Mouse (Mus musculus) liver, postnatal 0 days (tissue): Measurements from ENCODE around the gene Syt9. TPM values are rescaled to one million over a fixed set of nuclear protein-coding genes. Genes with fewer than 3 reads are reported as not detected.

Experiments
- ATAC-seq: fragments of 200-750 bp; cut with Nextera tagmentation; 2 replicates; pipeline ENCODE4 v1.8.0; 2017; ENCODE audit warnings: mild to moderate bottlenecking, moderate library complexity
- DNase-seq: peaks from one replicate; pipeline ENCODE4 v3.0.0-alpha.2; 2016
- H3K27ac ChIP-seq: fragments of 300-500 bp; sonication (generic); 2 replicates; pipeline ENCODE4 v1.5.1; 2014; ENCODE audit warnings: antibody characterized with exemption, moderate library complexity, mild to moderate bottlenecking, low read depth
- H3K27me3 ChIP-seq: fragments of 300-500 bp; sonication (generic); 2 replicates; pipeline ENCODE4 v1.6.1; 2014; ENCODE audit warnings: low read length, control low read depth, mixed read lengths; ENCODE audit not compliant: insufficient read depth
- H3K36me3 ChIP-seq: fragments of 300-500 bp; sonication (generic); replicated peaks from 2 replicates; pipeline ENCODE4 v1.6.1; 2014; ENCODE audit warnings: mild to moderate bottlenecking, control low read depth, low read length, moderate library complexity, mixed read lengths; ENCODE audit not compliant: insufficient read depth
- H3K4me1 ChIP-seq: fragments of 300-500 bp; sonication (generic); 2 replicates; pipeline ENCODE4 v1.6.1; 2014; ENCODE audit warnings: antibody characterized with exemption, mild to moderate bottlenecking, control low read depth; ENCODE audit not compliant: insufficient read depth
- H3K4me2 ChIP-seq: fragments of 300-500 bp; sonication (generic); 2 replicates; pipeline ENCODE4 v1.6.1; 2014; ENCODE audit warnings: low read depth, mild to moderate bottlenecking, low read length, moderate library complexity, mixed read lengths
- H3K4me3 ChIP-seq: fragments of 300-500 bp; sonication (generic); 2 replicates; pipeline ENCODE4 v1.5.1; 2014; ENCODE audit warnings: low read depth, low read length
- H3K9ac ChIP-seq: fragments of 300-500 bp; sonication (generic); replicated peaks from 2 replicates; pipeline ENCODE4 v1.6.1; 2014; ENCODE audit warnings: mild to moderate bottlenecking, moderate library complexity
- H3K9me3 ChIP-seq: fragments of 300-500 bp; sonication (generic); 2 replicates; pipeline ENCODE4 v1.6.1; 2016; ENCODE audit warnings: mild to moderate bottlenecking, control low read depth, low read length, mixed read lengths
- CTCF ChIP-seq: sonication (generic); IDR thresholded peaks from 2 replicates; pipeline ENCODE4 v1.5.1; 2016; ENCODE audit warnings: antibody characterized with exemption, low read depth
- EP300 ChIP-seq: IDR thresholded peaks from 2 replicates; pipeline ENCODE4 v1.6.1; 2016; ENCODE audit warnings: antibody characterized with exemption, low read depth, mild to moderate bottlenecking
- WGBS: fragments of 180-500 bp; shearing (Covaris S2); extraction: QIAGEN DNeasy Blood & Tissue Kit; methylation state at CpG from one replicate; pipeline ENCODE4 v1.1.7; 2014; ENCODE audit not compliant: insufficient replicate concordance; 5-methylcytosine and 5-hydroxymethylcytosine counted together
- polyA plus RNA-seq: library from polyadenylated mRNA; unstranded; fragments of >200 nt; fragmentation: Nextera tagmentation; extraction: Ambion mirVana; gene quantifications from 2 replicates; pipeline ENCODE4 v1.2.1, GENCODE M21; 2015

The Syt9 gene
- polyA plus RNA-seq, 1 experiment from 2014 or later = 0.23 TPM

DNA sequence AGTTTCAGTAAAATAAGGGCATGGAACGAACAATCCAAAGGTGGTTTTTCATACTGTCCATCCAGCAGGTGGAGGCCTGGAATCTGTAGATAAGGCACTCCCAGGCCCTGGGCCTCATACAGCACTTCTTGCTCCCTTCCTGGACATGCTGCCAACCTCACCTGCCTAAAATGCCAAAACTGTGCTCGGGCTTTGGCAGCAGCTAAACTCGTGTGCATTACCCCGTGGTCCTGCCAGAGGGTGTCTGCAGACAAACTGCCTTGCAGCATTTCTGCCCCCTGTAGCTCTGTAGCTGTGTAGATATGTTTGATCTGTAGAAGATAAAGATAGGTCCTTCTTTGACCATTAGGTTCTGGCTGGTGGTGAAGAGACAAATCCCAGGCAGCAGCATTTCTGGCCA lies 198.4 kb downstream of the Syt9 start:
- H3K27ac ChIP-seq = no peak overlapping the region
- DNase-seq (no peak), ATAC-seq (no peak)
- no peaks in the 10 kb centered on the region for H3K9me3 ChIP-seq
- no peaks in the 10 kb centered on the region for H3K36me3 ChIP-seq
- 0 out of 2 replicates have a peak overlapping the region, but pooled peaks have one; percentile 18 for H3K4me2 ChIP-seq
- H3K27me3 ChIP-seq = no peaks in the 10 kb centered on the region
- no peak overlapping the region for H3K4me3 ChIP-seq
- TF ChIP-seq EP300 (no peak), CTCF (no peak)
- WGBS = 59% methylated on average over 4 of the region's 4 CpGs
- no peaks in the 10 kb centered on the region for H3K4me1 ChIP-seq
- no peak overlapping the region for H3K9ac ChIP-seq

DNA sequence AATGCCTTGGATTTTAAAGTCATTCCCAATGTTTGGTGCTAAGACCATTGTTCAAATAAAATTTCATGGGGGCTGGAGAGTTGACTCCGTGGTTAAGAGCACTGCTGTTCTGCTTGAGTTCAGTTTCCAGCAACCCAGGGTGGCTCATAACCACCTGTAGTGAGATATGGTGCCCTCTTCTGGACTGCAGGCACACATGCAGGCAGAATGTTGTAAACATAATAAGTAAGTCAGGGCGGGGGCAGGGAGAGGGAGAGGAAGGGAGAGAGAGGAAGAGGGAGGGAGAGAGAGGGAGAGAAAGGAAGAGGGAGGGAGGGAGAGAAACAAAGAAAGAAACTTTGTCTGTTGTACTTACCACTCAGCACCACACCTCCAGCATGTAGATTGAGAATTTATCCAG lies 203.3 kb downstream of the Syt9 start:
- no peaks in the 10 kb centered on the region for H3K9me3 ChIP-seq
- no peak overlapping the region for H3K4me3 ChIP-seq
- TF ChIP-seq CTCF (peak; percentile 33), EP300 (no peak)
- no peaks in the 10 kb centered on the region for H3K27me3 ChIP-seq
- H3K4me1 ChIP-seq = no peaks in the 10 kb centered on the region
- no peak for DNase-seq
- no peak overlapping the region for H3K27ac ChIP-seq
- ATAC-seq = no peak
- WGBS = 64% methylated on average over 2 of the region's 2 CpGs
- H3K36me3 ChIP-seq = no peaks in the 10 kb centered on the region
- no peak overlapping the region for H3K4me2 ChIP-seq
- H3K9ac ChIP-seq = no peak overlapping the region

DNA sequence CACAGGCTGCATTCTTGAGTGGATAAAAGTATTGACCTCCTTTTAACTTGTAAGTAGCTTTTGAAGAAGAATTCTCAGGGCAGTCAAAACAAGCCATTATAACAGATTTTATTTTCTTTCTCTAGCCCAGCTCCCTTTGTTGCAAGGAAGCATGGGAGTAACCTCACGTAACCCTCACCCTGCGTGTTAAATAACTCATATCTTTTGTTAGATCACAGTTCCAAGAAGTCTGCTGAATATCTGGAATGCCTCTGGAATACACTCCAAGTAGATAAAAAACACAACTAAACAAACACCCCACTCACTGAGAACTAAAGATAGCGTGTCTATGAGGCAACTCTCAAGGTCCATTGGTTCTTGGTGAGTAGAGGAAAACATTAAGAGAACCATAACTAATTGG lies 203.7 kb downstream of the Syt9 start:
- no peaks in the 10 kb centered on the region for H3K36me3 ChIP-seq
- no peak for TF ChIP-seq CTCF
- TF ChIP-seq EP300 = no peak
- no peak overlapping the region for H3K27ac ChIP-seq
- H3K9me3 ChIP-seq = no peaks in the 10 kb centered on the region
- H3K27me3 ChIP-seq = no peaks in the 10 kb centered on the region
- H3K4me2 ChIP-seq = no peak overlapping the region
- DNase-seq = no peak
- WGBS = 74% methylated on average over 3 of the region's 3 CpGs
- no peak overlapping the region for H3K4me3 ChIP-seq
- no peak overlapping the region for H3K9ac ChIP-seq
- no peaks in the 10 kb centered on the region for H3K4me1 ChIP-seq
- no peak for ATAC-seq

DNA sequence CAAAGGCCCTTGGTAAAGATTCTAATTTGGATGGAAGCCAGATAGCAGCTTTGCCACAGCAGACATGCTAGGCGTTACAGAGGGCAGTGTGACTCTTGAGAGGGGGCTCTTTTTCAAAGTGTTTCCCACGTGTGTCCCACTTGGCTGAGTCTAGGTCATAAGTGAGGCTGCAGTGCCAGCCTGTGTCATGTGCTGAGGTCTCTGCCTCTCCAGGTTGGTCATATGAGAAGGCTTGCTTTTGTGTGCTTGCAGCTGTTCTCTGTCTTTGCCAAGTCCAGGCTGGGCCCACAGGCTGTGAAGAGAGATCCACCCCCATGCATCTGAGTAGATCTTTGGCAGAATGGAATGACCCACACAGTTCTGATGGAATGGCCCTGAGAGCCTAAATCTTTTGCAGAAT lies 222.1 kb downstream of the Syt9 start:
- Histone ChIP-seq H3K9ac (no peak overlapping the region), H3K36me3 (no peaks in the 10 kb centered on the region), H3K4me2 (no peak overlapping the region), H3K4me3 (no peak overlapping the region), H3K27ac (no peak overlapping the region), H3K9me3 (no peaks in the 10 kb centered on the region), H3K27me3 (no peaks in the 10 kb centered on the region), H3K4me1 (peaks cover 3% of the 10 kb centered on the region; the same call in 1 of the 2 replicates)
- ATAC-seq (no peak), DNase-seq (no peak)
- TF ChIP-seq EP300 (no peak), CTCF (no peak)
- WGBS = 50% methylated on average over 2 of the region's 2 CpGs

DNA sequence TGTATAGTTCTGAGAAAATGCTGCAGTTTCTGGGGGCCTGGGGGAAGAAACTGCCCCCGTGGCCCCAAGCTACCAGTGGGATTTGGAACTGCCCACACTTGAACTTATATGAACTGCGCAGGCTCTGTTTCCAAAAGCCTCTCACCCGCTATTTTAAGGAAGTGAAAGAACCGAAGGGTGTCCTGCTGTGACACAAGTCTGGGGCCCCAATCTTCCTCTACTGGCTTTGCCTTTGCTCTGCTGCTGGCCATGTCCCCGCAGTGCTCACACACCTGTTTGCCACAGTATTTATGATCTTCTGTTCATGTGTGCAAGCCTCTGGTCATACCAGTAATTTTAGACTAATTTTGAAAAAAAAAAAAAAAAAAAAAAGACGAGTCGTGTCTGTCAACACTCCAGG lies 223.4 kb downstream of the Syt9 start:
- TF ChIP-seq CTCF (no peak), EP300 (no peak)
- Histone ChIP-seq H3K36me3 (no peaks in the 10 kb centered on the region), H3K4me1 (peaks cover 7% of the 10 kb centered on the region; the same call in 1 of the 2 replicates), H3K27ac (peak overlapping the region; percentile 73), H3K9ac (no peak overlapping the region), H3K4me2 (peak overlapping the region; percentile 69), H3K27me3 (no peaks in the 10 kb centered on the region), H3K9me3 (no peaks in the 10 kb centered on the region), H3K4me3 (peak overlapping the region; percentile 53; the same call in 1 of the 2 replicates)
- ATAC-seq = no peak
- WGBS = 15% methylated on average over 7 of the region's 7 CpGs
- DNase-seq = peak; percentile 33

DNA sequence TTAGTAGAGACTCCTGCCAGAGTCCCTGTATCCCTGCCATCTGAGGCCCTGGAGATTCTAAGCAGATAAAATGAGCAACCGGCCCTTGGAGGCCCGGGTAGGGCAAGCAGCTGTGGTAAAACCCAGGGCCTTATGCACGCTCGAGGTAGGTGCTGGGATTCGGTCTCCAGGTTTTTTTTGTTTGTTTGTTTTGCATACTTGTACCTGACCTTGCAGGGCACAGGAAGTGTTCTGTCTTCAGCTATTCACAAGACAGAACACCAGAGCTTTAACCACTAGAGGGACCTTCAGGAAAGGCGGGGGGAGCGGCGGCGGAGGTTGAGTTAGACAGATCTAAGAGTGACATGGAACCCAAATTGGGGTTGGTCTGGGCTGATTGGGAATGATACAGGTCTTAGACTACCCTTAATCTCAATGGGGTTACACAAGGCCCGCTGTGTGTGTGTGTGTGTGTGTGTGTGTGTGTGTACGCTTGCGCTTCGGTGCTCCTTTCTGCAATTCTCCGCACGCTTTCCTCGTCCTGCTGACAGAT lies 223.9 kb downstream of the Syt9 start:
- Histone ChIP-seq H3K9me3 (no peaks in the 10 kb centered on the region), H3K4me3 (peak overlapping the region; percentile 53), H3K4me1 (peaks cover 10% of the 10 kb centered on the region; the same call in 1 of the 2 replicates), H3K27me3 (no peaks in the 10 kb centered on the region), H3K27ac (peak overlapping the region; percentile 73), H3K36me3 (no peaks in the 10 kb centered on the region), H3K4me2 (peak overlapping the region; percentile 69), H3K9ac (peak overlapping the region; percentile 57; the same call in 1 of the 2 replicates)
- WGBS = under 1% methylated on average over 16 of the region's 16 CpGs
- ATAC-seq (peak; percentile 54), DNase-seq (peak; percentile 54)
- peak; percentile 69 for TF ChIP-seq CTCF
- no peak for TF ChIP-seq EP300
